Mouse (Mus musculus) C2C12 (cell line): ENCODE measurements at regions not wholly inside any gene's neighbourhood (a gene's known extent, or its start where the extent isn't known, plus 50 kb on each side); places are given as distances from the start of the nearest gene placed in this dataset.

Source experiments
- H3K27me3 ChIP-seq: one replicate; pipeline ENCODE4 v1.6.1; 2011; ENCODE audit not compliant: control insufficient read depth, insufficient read depth, insufficient read length
- H3K36me3 ChIP-seq: one replicate; pipeline ENCODE4 v1.6.1; 2011; ENCODE audit not compliant: control insufficient read depth, insufficient read depth
- H3K4me3 ChIP-seq: one replicate; pipeline ENCODE4 v1.5.1; 2011; ENCODE audit warnings: mild to moderate bottlenecking, control low read depth; ENCODE audit not compliant: poor library complexity, insufficient read depth, severe bottlenecking
- H3K79me2 ChIP-seq: one replicate; pipeline ENCODE4 v1.6.1; 2011; ENCODE audit not compliant: control insufficient read depth, insufficient read depth
- H3K79me3 ChIP-seq: one replicate; pipeline ENCODE4 v1.6.1; 2011; ENCODE audit warnings: low read depth, control low read depth
- H3ac ChIP-seq: one replicate; pipeline ENCODE3; 2011; ENCODE audit warnings: low read depth; ENCODE audit not compliant: control insufficient read depth, insufficient read length
- CEBPB ChIP-seq: IDR thresholded peaks from one replicate; pipeline ENCODE4 v1.6.1; 2011; ENCODE audit warnings: low read depth, mild to moderate bottlenecking, control low read depth, moderate library complexity
- CTCF ChIP-seq: IDR thresholded peaks from one replicate; pipeline ENCODE4 v1.5.1; 2011; ENCODE audit not compliant: control insufficient read depth, insufficient read depth, insufficient read length
- FOSL1 ChIP-seq: IDR thresholded peaks from one replicate; pipeline ENCODE4 v1.8.0; 2011; ENCODE audit warnings: mild to moderate bottlenecking, low read length; ENCODE audit not compliant: poor library complexity, insufficient read depth, severe bottlenecking
- MAX ChIP-seq: IDR thresholded peaks from one replicate; pipeline ENCODE4 v1.6.1; 2011; ENCODE audit warnings: mild to moderate bottlenecking, control low read depth
- MYOD1 ChIP-seq: IDR thresholded peaks from one replicate; pipeline ENCODE4 v1.6.1; 2011; ENCODE audit warnings: low read depth; ENCODE audit not compliant: control insufficient read depth, insufficient read length
- MYOG ChIP-seq: IDR thresholded peaks from one replicate; pipeline ENCODE4 v1.6.1; 2011; ENCODE audit not compliant: control insufficient read depth, insufficient read length; ENCODE audit errors: extremely low read depth
- USF1 ChIP-seq: IDR thresholded peaks from one replicate; pipeline ENCODE4 v1.6.1; 2011; ENCODE audit warnings: low read depth, mild to moderate bottlenecking, control low read depth, moderate library complexity

DNA sequence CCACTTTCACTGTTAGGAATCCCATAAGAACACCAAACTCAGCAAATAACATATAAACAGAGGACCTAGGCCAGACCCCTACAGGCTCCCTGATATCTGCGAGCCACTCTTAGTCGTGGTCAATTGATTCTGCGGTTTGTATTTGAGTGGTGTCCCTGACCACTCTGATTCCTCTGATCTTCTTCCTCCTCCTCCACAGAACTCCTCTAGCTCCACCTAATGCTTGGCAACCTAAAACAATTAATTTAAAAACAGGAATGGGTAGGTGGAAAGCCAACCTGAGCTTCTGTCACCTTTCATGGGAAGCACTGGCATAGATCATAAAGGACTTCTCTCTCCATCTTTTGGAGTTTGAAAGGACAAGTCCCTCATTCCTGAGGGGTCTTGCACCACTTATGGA is 1316.0 kb downstream of the Gsdmc2 start:
- H3ac ChIP-seq, result no peak overlapping the region
- no peaks in the 10 kb centered on the region for H3K79me2 ChIP-seq
- no peak overlapping the region for H3K4me3 ChIP-seq
- no peaks in the 10 kb centered on the region for H3K27me3 ChIP-seq
- no peaks in the 10 kb centered on the region for H3K36me3 ChIP-seq
- TF ChIP-seq FOSL1 (no peak), MYOD1 (no peak), CEBPB (no peak), MYOG (no peak), MAX (no peak), CTCF (no peak), USF1 (no peak)
- H3K79me3 ChIP-seq, result no peaks in the 10 kb centered on the region

DNA sequence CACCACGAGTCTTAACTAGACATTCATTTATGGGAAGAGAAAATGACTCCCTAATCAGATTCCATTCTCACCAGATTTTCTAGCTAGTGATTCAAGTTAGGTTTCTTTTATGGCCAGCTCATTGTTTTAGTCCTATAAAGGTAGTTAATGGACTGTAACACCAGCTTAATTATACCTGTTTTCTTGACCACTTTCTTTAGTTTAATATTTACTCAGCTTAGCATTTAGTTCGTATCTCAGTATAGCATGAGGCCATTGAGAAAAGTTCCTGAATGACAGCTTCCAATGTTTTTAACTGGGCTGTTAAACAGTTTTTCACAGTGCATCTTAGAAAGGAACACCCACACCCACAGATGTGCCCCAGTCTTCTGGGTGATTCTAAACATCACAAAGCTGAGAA is 1320.3 kb downstream of the Gsdmc2 start:
- no peaks in the 10 kb centered on the region for H3K79me3 ChIP-seq
- H3K4me3 ChIP-seq, result no peak overlapping the region
- no peaks in the 10 kb centered on the region for H3K36me3 ChIP-seq
- no peak overlapping the region for H3ac ChIP-seq
- H3K79me2 ChIP-seq, result no peaks in the 10 kb centered on the region
- no peaks in the 10 kb centered on the region for H3K27me3 ChIP-seq
- TF ChIP-seq MAX (no peak), USF1 (no peak), CTCF (no peak), MYOD1 (no peak), MYOG (no peak), CEBPB (no peak), FOSL1 (no peak)

DNA sequence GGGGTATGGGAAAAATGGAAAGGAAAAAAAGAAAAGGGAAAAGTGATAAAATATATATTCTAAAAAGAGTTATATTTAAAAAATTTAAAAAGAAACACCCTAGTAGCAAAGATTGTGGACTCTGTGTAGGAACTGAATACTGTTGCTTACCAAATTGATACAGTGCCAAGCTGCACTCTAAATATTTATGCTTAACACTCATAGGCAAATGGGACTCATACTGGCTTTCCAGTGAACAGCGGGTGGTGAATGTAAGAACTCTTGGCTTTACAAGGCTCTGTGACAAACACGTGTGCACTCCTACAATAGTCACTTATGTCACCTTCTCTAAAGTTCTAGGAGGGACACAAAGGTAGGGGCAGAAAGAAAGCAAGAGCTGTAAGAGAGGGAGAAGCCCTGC is 1320.8 kb downstream of the Gsdmc2 start:
- Histone ChIP-seq H3K79me2 (no peaks in the 10 kb centered on the region), H3K27me3 (no peaks in the 10 kb centered on the region), H3K36me3 (no peaks in the 10 kb centered on the region), H3K79me3 (no peaks in the 10 kb centered on the region), H3ac (no peak overlapping the region), H3K4me3 (no peak overlapping the region)
- TF ChIP-seq CTCF (no peak), MYOD1 (no peak)

DNA sequence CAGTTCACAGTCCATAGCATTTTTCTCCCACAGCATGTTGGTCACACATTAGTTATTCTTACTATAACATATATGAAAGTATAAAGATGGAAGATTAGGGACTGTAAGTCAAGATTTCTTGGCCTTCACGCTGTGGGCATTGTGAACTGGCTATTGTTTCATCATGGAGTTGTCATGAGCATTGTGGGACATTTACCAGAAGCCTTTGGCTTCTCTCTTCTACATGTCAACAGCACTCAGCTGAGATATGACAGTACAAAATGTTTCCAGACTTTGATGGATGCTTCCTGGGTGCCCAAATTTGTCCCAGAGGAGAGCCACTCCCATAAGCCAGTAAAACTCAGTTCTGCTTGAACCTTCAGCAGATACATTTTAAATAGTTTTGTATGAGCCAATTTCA is 1331.5 kb downstream of the Gsdmc2 start:
- H3K4me3 ChIP-seq, result no peak overlapping the region
- no peak overlapping the region for H3ac ChIP-seq
- TF ChIP-seq MYOG, result no peak
- TF ChIP-seq FOSL1, result no peak
- no peak for TF ChIP-seq USF1
- TF ChIP-seq MYOD1, result no peak
- TF ChIP-seq CEBPB, result no peak
- no peak for TF ChIP-seq CTCF
- TF ChIP-seq MAX, result no peak
- H3K36me3 ChIP-seq, result no peaks in the 10 kb centered on the region
- H3K27me3 ChIP-seq, result no peaks in the 10 kb centered on the region
- no peaks in the 10 kb centered on the region for H3K79me3 ChIP-seq
- no peaks in the 10 kb centered on the region for H3K79me2 ChIP-seq

DNA sequence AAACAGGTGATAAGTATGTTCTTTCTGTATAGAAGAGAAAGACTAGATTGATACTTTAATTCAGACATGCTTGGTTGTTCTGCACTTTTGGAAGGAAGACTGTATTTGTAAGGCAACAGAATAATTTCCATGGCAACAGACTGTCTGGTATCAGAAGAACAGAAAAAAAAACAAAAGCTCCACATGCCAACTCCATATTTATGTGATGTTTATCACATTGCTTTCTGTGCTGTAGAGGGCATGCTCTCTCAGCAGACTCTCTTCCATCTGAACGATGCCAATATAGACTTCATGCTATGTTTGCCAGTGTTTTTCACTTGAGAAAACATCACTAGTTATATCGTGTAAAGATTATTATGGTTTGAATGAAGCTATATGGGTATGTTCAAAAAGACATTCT is 1333.5 kb downstream of the Gsdmc2 start:
- no peak overlapping the region for H3ac ChIP-seq
- H3K27me3 ChIP-seq, result no peaks in the 10 kb centered on the region
- no peaks in the 10 kb centered on the region for H3K79me3 ChIP-seq
- H3K79me2 ChIP-seq, result no peaks in the 10 kb centered on the region
- TF ChIP-seq MYOG (no peak), CEBPB (no peak), FOSL1 (no peak), MAX (no peak), CTCF (no peak), USF1 (no peak), MYOD1 (no peak)
- H3K4me3 ChIP-seq, result no peak overlapping the region
- H3K36me3 ChIP-seq, result no peaks in the 10 kb centered on the region

DNA sequence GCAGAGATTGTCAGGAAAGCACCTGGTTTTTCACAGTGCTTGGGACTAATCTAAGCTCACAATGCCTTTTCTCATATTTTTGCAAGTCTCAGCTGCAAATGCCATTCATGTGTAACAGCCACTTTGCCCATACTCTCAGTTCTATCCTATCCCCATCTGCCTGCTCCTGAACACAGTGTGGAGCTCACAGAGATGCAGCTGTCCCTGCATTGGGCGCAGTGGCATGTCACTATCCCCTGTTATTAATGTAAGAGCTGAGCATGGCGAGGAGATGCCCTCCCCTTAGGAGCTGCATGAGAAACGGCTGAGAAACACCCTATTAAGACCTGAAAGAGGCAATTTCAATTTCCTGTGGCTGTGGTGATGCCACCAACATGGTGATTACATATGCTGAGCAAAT is 1341.1 kb downstream of the Gsdmc2 start:
- Histone ChIP-seq H3ac (no peak overlapping the region), H3K27me3 (no peaks in the 10 kb centered on the region), H3K79me3 (no peaks in the 10 kb centered on the region), H3K36me3 (no peaks in the 10 kb centered on the region), H3K4me3 (no peak overlapping the region), H3K79me2 (no peaks in the 10 kb centered on the region)
- TF ChIP-seq MYOD1, result no peak

DNA sequence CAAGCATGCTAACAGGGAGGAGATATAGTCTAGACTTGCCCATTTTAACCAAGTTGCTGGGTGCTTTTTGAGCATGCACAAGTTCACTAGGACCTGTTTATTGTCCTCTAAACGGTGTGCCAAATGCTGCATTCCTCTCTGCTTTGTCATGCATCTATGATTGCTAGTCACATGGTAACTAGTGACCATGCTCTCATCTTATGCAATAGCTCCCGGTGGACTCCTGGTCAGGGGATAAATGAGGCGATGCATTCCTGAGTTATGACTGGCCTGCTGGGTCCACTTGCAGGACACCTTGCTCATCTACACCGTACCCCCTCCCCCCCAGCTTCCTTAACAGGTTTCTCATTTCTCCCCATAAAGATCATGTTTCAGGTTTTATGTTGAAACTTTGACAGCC is 1344.0 kb downstream of the Gsdmc2 start:
- no peak overlapping the region for H3ac ChIP-seq
- H3K27me3 ChIP-seq, result no peaks in the 10 kb centered on the region
- TF ChIP-seq CTCF (no peak), CEBPB (peak; percentile 100), USF1 (peak; percentile 89), MYOD1 (peak; percentile 70), MYOG (no peak), FOSL1 (peak; percentile 88), MAX (peak; percentile 97)
- no peaks in the 10 kb centered on the region for H3K79me3 ChIP-seq
- no peaks in the 10 kb centered on the region for H3K79me2 ChIP-seq
- H3K36me3 ChIP-seq, result no peaks in the 10 kb centered on the region
- H3K4me3 ChIP-seq, result no peak overlapping the region
